Mouse (Mus musculus) liver, postnatal 0 days (tissue): Measurements from ENCODE around the gene Sh3d19.

Experiments
- CTCF ChIP-seq: sonication (generic); IDR thresholded peaks from 2 replicates; pipeline ENCODE4 v1.5.1; 2016; ENCODE audit warnings: antibody characterized with exemption, low read depth
- EP300 ChIP-seq: IDR thresholded peaks from 2 replicates; pipeline ENCODE4 v1.6.1; 2016; ENCODE audit warnings: antibody characterized with exemption, low read depth, mild to moderate bottlenecking

- TF ChIP-seq CTCF: no peak
- TF ChIP-seq EP300: no peak
Measured at GRCm38 (mm10) chr3:86057436-86058095, 86.7 kb downstream of the Sh3d19 start.
